Mouse (Mus musculus): ENCODE measurements around the gene Eif4g2. TPM values are rescaled to one million over a fixed set of nuclear protein-coding genes. Genes with fewer than 3 reads are reported as not detected.

The Eif4g2 gene
- polyA plus RNA-seq, 1 experiment from 2014 or later, result 1,168 TPM

Other genes with a start within 250 kb of the Eif4g2 start
- gene Rnf141, start 238.6 kb downstream of the Eif4g2 start, polyA plus RNA-seq (2015; fragmentation: Nextera tagmentation; extraction: Ambion mirVana), result 36.1 and 41.1 TPM in 2 replicates
- 3.5 and 4.1 TPM in 2 replicates for gene Lyve1, start 219.8 kb downstream of the Eif4g2 start, polyA plus RNA-seq (2015; fragmentation: Nextera tagmentation; extraction: Ambion mirVana)
- 0.55 and 0.87 TPM in 2 replicates for gene Mrvi1, start 100.6 kb downstream of the Eif4g2 start, polyA plus RNA-seq (2015; fragmentation: Nextera tagmentation; extraction: Ambion mirVana)
- 80.6 and 87.5 TPM in 2 replicates for gene Ctr9, start 54.1 kb downstream of the Eif4g2 start, polyA plus RNA-seq (2015; fragmentation: Nextera tagmentation; extraction: Ambion mirVana)

Data from forebrain, embryonic 15.5 days (tissue).